Mouse (Mus musculus) c-Kit-negative CD71-positive TER-119-positive erythroid progenitor cells, embryonic 14.5 days (primary cell): ENCODE data around the gene Cebpa.
A peak's percentile ranks its signal among the peaks of the same experiment; 100 is the strongest.

Experiments used
- DNase-seq: peaks from one replicate; pipeline ENCODE4 v3.0.0-alpha.2; 2013; ENCODE audit warnings: low read depth, low spot score

Gene Cebpa

GRCm38 (mm10) chr7:35143864-35144618 lies 24.9 kb downstream of the Cebpa start:
- DNase-seq, result no peak

- no peak for DNase-seq
Observed at GRCm38 (mm10) chr7:35145068-35145467, 26.0 kb downstream of the Cebpa start.

- DNase-seq, result no peak
Observed at GRCm38 (mm10) chr7:35146269-35146668, 27.2 kb downstream of the Cebpa start.

- no peak for DNase-seq
Observed at GRCm38 (mm10) chr7:35149616-35150433, 30.7 kb downstream of the Cebpa start.

- no peak for DNase-seq
Observed at GRCm38 (mm10) chr7:35150860-35151259, 31.8 kb downstream of the Cebpa start.

GRCm38 (mm10) chr7:35154449-35154848 lies 35.4 kb downstream of the Cebpa start:
- no peak for DNase-seq

- no peak for DNase-seq
Observed at GRCm38 (mm10) chr7:35156561-35157477, 37.7 kb downstream of the Cebpa start.

GRCm38 (mm10) chr7:35157512-35157911 lies 38.4 kb downstream of the Cebpa start:
- DNase-seq, result no peak

- DNase-seq, result no peak
Observed at GRCm38 (mm10) chr7:35162443-35162842, 43.4 kb downstream of the Cebpa start.

GRCm38 (mm10) chr7:35163600-35163999 lies 44.5 kb downstream of the Cebpa start:
- DNase-seq, result no peak

- no peak for DNase-seq
Observed at GRCm38 (mm10) chr7:35164131-35164530, 45.0 kb downstream of the Cebpa start.

GRCm38 (mm10) chr7:35166988-35167387 lies 47.9 kb downstream of the Cebpa start:
- no peak for DNase-seq

- no peak for DNase-seq
Observed at GRCm38 (mm10) chr7:35167925-35168324, 48.8 kb downstream of the Cebpa start.

GRCm38 (mm10) chr7:35169341-35169740 lies 50.2 kb downstream of the Cebpa start:
- peak; percentile 39 for DNase-seq
